Comparison of ENCODE assay signal across 15 mouse cellular contexts in the genomic region with DNA sequence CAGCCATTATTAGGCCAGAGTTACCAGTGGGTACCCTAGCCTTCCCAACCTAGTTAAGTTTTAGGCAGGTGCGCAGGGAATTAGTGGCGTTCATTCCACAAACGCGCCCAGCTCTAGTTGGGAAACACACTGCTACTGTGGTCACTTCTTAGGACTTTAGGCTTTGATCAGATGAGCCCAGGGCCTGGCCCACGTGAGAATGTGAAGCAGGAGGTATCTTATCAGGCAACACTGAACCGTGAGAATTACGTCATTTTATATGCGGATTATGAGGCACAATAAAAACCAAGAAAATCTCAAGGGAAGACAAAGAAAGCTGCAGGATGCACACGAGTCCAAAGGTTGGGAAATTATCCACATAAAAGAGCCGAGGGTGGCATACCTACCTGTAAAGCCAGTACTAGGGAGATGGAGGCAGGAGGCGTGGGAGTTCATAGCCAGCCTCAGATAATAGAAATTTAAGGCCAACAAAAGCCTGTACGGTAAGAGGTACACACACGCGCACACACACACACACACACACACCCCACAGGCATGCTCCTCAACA. TPM values are rescaled to one million over a fixed set of nuclear protein-coding genes. Genes with fewer than 3 reads are reported as not detected.
DNase-seq lines count a peak whose midpoint lies in the region; ATAC-seq and TF ChIP-seq lines count a peak whose summit lies in the region.
"Had no signal": no experiment of that assay in that cellular context is flagged by ENCODE, and none has a peak within 500 bp of the region (broad histone marks: within the 10 kb centered on the region; RNA-seq: fewer than 3 reads in every experiment).

No protein-coding gene starts in this region.

- 89% methylated on average over 14 of the region's 14 CpGs for WGBS in hindbrain, embryonic 10.5 days
- 79% methylated on average over 14 of the region's 14 CpGs for WGBS in hindbrain, embryonic 14.5 days
- 72% methylated on average over 14 of the region's 14 CpGs for WGBS in forebrain, postnatal 0 days
- 73% methylated on average over 14 of the region's 14 CpGs for WGBS in midbrain, embryonic 13.5 days

- peak overlapping the region; percentile 81 for H3K27ac ChIP-seq in hindbrain, embryonic 10.5 days
- no peak overlapping the region for H3K27ac ChIP-seq in hindbrain, embryonic 14.5 days
- no peak overlapping the region for H3K27ac ChIP-seq in MEL (ENCODE audit: control insufficient read depth, low read depth, low read length)
- H3K27ac ChIP-seq in forebrain, postnatal 0 days (ENCODE audit: low read depth, low read length): 0 out of 2 replicates have a peak overlapping the region, but pooled peaks have one; percentile 42
- H3K27ac ChIP-seq in midbrain, embryonic 13.5 days: peak overlapping the region; percentile 12; the same call in 1 of the 2 replicates
- H3K27ac ChIP-seq: heart, embryonic 15.5 days; hindbrain, embryonic 15.5 days; limb, embryonic 13.5 days had no signal

- TF ChIP-seq EP300 in MEL (IDR thresholded peaks at IDR 0.05; ENCODE audit: low read depth in 1 of 2, low read length in 2 of 2): no peak

- ATAC-seq in hindbrain, embryonic 14.5 days (ENCODE audit: low FRiP score): no peak
- no peak for ATAC-seq in forebrain, postnatal 0 days
- ATAC-seq in midbrain, embryonic 13.5 days: no peak
- no peak for ATAC-seq in activated CD4-positive, CD25-positive, alpha-beta regulatory T cell, adult 4 months

- H3K4me3 ChIP-seq in hindbrain, embryonic 10.5 days: no peak overlapping the region
- no peak overlapping the region for H3K4me3 ChIP-seq in hindbrain, embryonic 14.5 days (replicated peaks; ENCODE audit: low read length)
- no peak overlapping the region for H3K4me3 ChIP-seq in MEL (ENCODE audit: control insufficient read depth in 1 of 2, insufficient read depth in 1 of 2, low read depth in 2 of 2, low read length in 2 of 2)
- H3K4me3 ChIP-seq in forebrain, postnatal 0 days (ENCODE audit: low read depth, low read length): no peak overlapping the region
- H3K4me3 ChIP-seq in midbrain, embryonic 13.5 days (replicated peaks): no peak overlapping the region
- H3K4me3 ChIP-seq: heart, embryonic 15.5 days; hindbrain, embryonic 15.5 days; limb, embryonic 13.5 days; myocyte had no signal

- TF ChIP-seq POLR2A in MEL (IDR thresholded peaks at IDR 0.05; ENCODE audit: control insufficient read depth in 1 of 2, insufficient read depth in 1 of 2, low read depth in 1 of 2, low read length in 2 of 2, poor library complexity in 1 of 2): no peak

- no peaks in the 10 kb centered on the region for H3K9me3 ChIP-seq in hindbrain, embryonic 10.5 days
- no peaks in the 10 kb centered on the region for H3K9me3 ChIP-seq in hindbrain, embryonic 14.5 days (ENCODE audit: control insufficient read depth, low read length)
- H3K9me3 ChIP-seq in MEL (replicated peaks; ENCODE audit: insufficient read depth, low read length): no peaks in the 10 kb centered on the region
- H3K9me3 ChIP-seq in forebrain, postnatal 0 days (ENCODE audit: low read length): no peaks in the 10 kb centered on the region
- H3K9me3 ChIP-seq in midbrain, embryonic 13.5 days: no peaks in the 10 kb centered on the region
- H3K9me3 ChIP-seq: heart, embryonic 15.5 days; hindbrain, embryonic 15.5 days; limb, embryonic 13.5 days had no signal

- TF ChIP-seq CTCF in MEL (IDR thresholded peaks at IDR 0.05 in 2 of 3, conservative IDR thresholded peaks at IDR 0.05 in 1 of 3; ENCODE audit: control insufficient read depth in 1 of 3, insufficient read depth in 1 of 3, low read depth in 2 of 3, low read length in 3 of 3, poor library complexity in 1 of 3, severe bottlenecking in 1 of 3): no peak
- no peak for TF ChIP-seq CTCF in forebrain, postnatal 0 days (IDR thresholded peaks at IDR 0.05; ENCODE audit: low read depth)

- DNase-seq in hindbrain, embryonic 10.5 days (ENCODE audit: low spot score): no peak
- DNase-seq in hindbrain, embryonic 14.5 days (ENCODE audit: low spot score): no peak
- DNase-seq in MEL (ENCODE audit: low read depth, low spot score): no peak
- DNase-seq in forebrain, postnatal 0 days: no peak
- no peak for DNase-seq in gastrocnemius, postnatal 25 days
- no peak for DNase-seq in ovary, postnatal 10 days (ENCODE audit: low spot score)
- DNase-seq: kidney, adult 9 months; lung, postnatal 4 days had no signal

- H3K36me3 ChIP-seq in hindbrain, embryonic 10.5 days: peaks cover 62% of the 10 kb centered on the region
- H3K36me3 ChIP-seq in hindbrain, embryonic 14.5 days (replicated peaks; ENCODE audit: control insufficient read depth, insufficient read depth): peaks cover 25% of the 10 kb centered on the region
- peaks cover 0 to 38% of the 10 kb centered on the region in 2 experiments; a peak in 2 of 4 replicates for H3K36me3 ChIP-seq in MEL (ENCODE audit: control insufficient read depth in 1 of 2, insufficient read depth in 2 of 2, low read length in 2 of 2)
- H3K36me3 ChIP-seq in forebrain, postnatal 0 days (ENCODE audit: insufficient read depth): peaks cover 8% of the 10 kb centered on the region
- peaks cover 23% of the 10 kb centered on the region for H3K36me3 ChIP-seq in midbrain, embryonic 13.5 days
- H3K36me3 ChIP-seq: heart, embryonic 15.5 days had no signal

- no peak overlapping the region for H3K4me2 ChIP-seq in hindbrain, embryonic 14.5 days (replicated peaks)
- no peak overlapping the region for H3K4me2 ChIP-seq in forebrain, postnatal 0 days (ENCODE audit: low read depth)
- no peak overlapping the region for H3K4me2 ChIP-seq in midbrain, embryonic 13.5 days (replicated peaks)
- H3K4me2 ChIP-seq: heart, embryonic 15.5 days; hindbrain, embryonic 15.5 days; limb, embryonic 13.5 days had no signal

- no peaks in the 10 kb centered on the region for H3K27me3 ChIP-seq in hindbrain, embryonic 10.5 days (ENCODE audit: insufficient read depth, poor library complexity, severe bottlenecking)
- no peaks in the 10 kb centered on the region for H3K27me3 ChIP-seq in hindbrain, embryonic 14.5 days (ENCODE audit: control insufficient read depth, insufficient read depth, low read length)
- no peaks in the 10 kb centered on the region for H3K27me3 ChIP-seq in MEL (ENCODE audit: control insufficient read depth in 1 of 2, insufficient read depth in 2 of 2, low read length in 2 of 2)
- no peaks in the 10 kb centered on the region for H3K27me3 ChIP-seq in forebrain, postnatal 0 days (ENCODE audit: insufficient read depth, low read length)
- no peaks in the 10 kb centered on the region for H3K27me3 ChIP-seq in midbrain, embryonic 13.5 days
- H3K27me3 ChIP-seq: CH12.LX; heart, embryonic 15.5 days; hindbrain, embryonic 15.5 days; limb, embryonic 13.5 days had no signal

- no peak for TF ChIP-seq RAD21 in MEL (IDR thresholded peaks at IDR 0.05; ENCODE audit: low read depth, low read length)

- peaks cover 79% of the 10 kb centered on the region for H3K4me1 ChIP-seq in hindbrain, embryonic 10.5 days (replicated peaks)
- peaks cover 28% of the 10 kb centered on the region for H3K4me1 ChIP-seq in hindbrain, embryonic 14.5 days (replicated peaks; ENCODE audit: control insufficient read depth, insufficient read depth, low read length)
- H3K4me1 ChIP-seq in MEL (ENCODE audit: control insufficient read depth in 1 of 2, insufficient read depth in 2 of 2, low read length in 2 of 2): peaks cover 12 to 54% of the 10 kb centered on the region in 2 experiments
- H3K4me1 ChIP-seq in forebrain, postnatal 0 days (ENCODE audit: insufficient read depth): peaks cover 8% of the 10 kb centered on the region; the same call in 1 of the 2 replicates
- H3K4me1 ChIP-seq in midbrain, embryonic 13.5 days (replicated peaks): peaks cover 60% of the 10 kb centered on the region

- H3K79me2 ChIP-seq in MEL (ENCODE audit: control insufficient read depth, insufficient read depth, low read length, poor library complexity): no peaks in the 10 kb centered on the region

- no peak overlapping the region for H3K9ac ChIP-seq in hindbrain, embryonic 14.5 days
- no peak overlapping the region for H3K9ac ChIP-seq in MEL (ENCODE audit: control insufficient read depth, low read depth, low read length, poor library complexity, severe bottlenecking)
- no peak overlapping the region for H3K9ac ChIP-seq in forebrain, postnatal 0 days
- no peak overlapping the region for H3K9ac ChIP-seq in midbrain, embryonic 13.5 days (replicated peaks)
- H3K9ac ChIP-seq: heart, embryonic 15.5 days; hindbrain, embryonic 15.5 days; limb, embryonic 13.5 days had no signal

RNA-seq across cellular contexts. Expression of gene Cotl1, which starts 29.3 kb away (rescaled TPM):
- 273 and 545 TPM in 2 replicates for polyA plus RNA-seq in hindbrain, embryonic 10.5 days (2016; fragmentation: Nextera tagmentation; extraction: Ambion mirVana)
- polyA plus RNA-seq in hindbrain, embryonic 14.5 days (2014; fragmentation: Nextera tagmentation; extraction: Ambion mirVana): 238 and 309 TPM in 2 replicates
- total RNA-seq in MEL (2012; rRNA removed): 60.5 and 70.3 TPM in 2 replicates
- polyA plus RNA-seq in MEL (2012; ENCODE audit: insufficient read depth in 1 of 2, insufficient read length in 2 of 2, low read depth in 1 of 2, low replicate concordance in 2 of 2, missing spikeins in 1 of 2): 100 to 1,000 TPM in 1 of 2 experiments, not detected in 1; 114 TPM
- total RNA-seq in forebrain, postnatal 0 days (2014; rRNA removed): 177 and 224 TPM in 2 replicates
- 134 and 156 TPM in 2 replicates for polyA plus RNA-seq in forebrain, postnatal 0 days (2015; fragmentation: Nextera tagmentation; extraction: Ambion mirVana)
- polyA plus RNA-seq in midbrain, embryonic 13.5 days (2015; fragmentation: Nextera tagmentation; extraction: Ambion mirVana): 79.8 and 105 TPM in 2 replicates
- 10 to 100 TPM in 1 of 2 experiments, 1 to 10 TPM in 1; 6.5 to 11.3 TPM for total RNA-seq in gastrocnemius, postnatal 25 days (2021)
- polyA plus RNA-seq in activated CD4-positive, CD25-positive, alpha-beta regulatory T cell, adult 4 months (2017; shearing (Covaris generic)): 100 to 1,000 TPM; 219 to 262 TPM

RNA-seq across cellular contexts. Expression of gene Tldc1, which starts 32.8 kb away (rescaled TPM):
- 12.6 and 15.3 TPM in 2 replicates for polyA plus RNA-seq in hindbrain, embryonic 10.5 days (2016; fragmentation: Nextera tagmentation; extraction: Ambion mirVana)
- polyA plus RNA-seq in hindbrain, embryonic 14.5 days (2014; fragmentation: Nextera tagmentation; extraction: Ambion mirVana): 6.5 and 7.4 TPM in 2 replicates
- 13.4 and 16.4 TPM in 2 replicates for total RNA-seq in MEL (2012; rRNA removed)
- 10 to 100 TPM in 1 of 2 experiments, not detected in 1; 16.1 TPM for polyA plus RNA-seq in MEL (2012; ENCODE audit: insufficient read depth in 1 of 2, insufficient read length in 2 of 2, low read depth in 1 of 2, low replicate concordance in 2 of 2, missing spikeins in 1 of 2)
- 21.0 and 21.1 TPM in 2 replicates for total RNA-seq in forebrain, postnatal 0 days (2014; rRNA removed)
- 6.8 and 9.4 TPM in 2 replicates for polyA plus RNA-seq in forebrain, postnatal 0 days (2015; fragmentation: Nextera tagmentation; extraction: Ambion mirVana)
- 10.9 and 11.0 TPM in 2 replicates for polyA plus RNA-seq in midbrain, embryonic 13.5 days (2015; fragmentation: Nextera tagmentation; extraction: Ambion mirVana)
- total RNA-seq in gastrocnemius, postnatal 25 days (2021): 1 to 10 TPM; 3.2 to 4.0 TPM
- 10 to 100 TPM in 1 of 2 experiments, 1 to 10 TPM in 1; 8.8 to 11.1 TPM for polyA plus RNA-seq in activated CD4-positive, CD25-positive, alpha-beta regulatory T cell, adult 4 months (2017; shearing (Covaris generic))

RNA-seq across cellular contexts. Expression of gene Klhl36, which starts 51.0 kb away (rescaled TPM):
- 10.7 and 11.9 TPM in 2 replicates for polyA plus RNA-seq in hindbrain, embryonic 10.5 days (2016; fragmentation: Nextera tagmentation; extraction: Ambion mirVana)
- 15.1 and 19.1 TPM in 2 replicates for polyA plus RNA-seq in hindbrain, embryonic 14.5 days (2014; fragmentation: Nextera tagmentation; extraction: Ambion mirVana)
- 4.5 and 4.6 TPM in 2 replicates for total RNA-seq in MEL (2012; rRNA removed)
- polyA plus RNA-seq in MEL (2012; ENCODE audit: insufficient read depth in 1 of 2, insufficient read length in 2 of 2, low read depth in 1 of 2, low replicate concordance in 2 of 2, missing spikeins in 1 of 2): 1 to 10 TPM in 1 of 2 experiments, not detected in 1; 6.6 TPM
- total RNA-seq in forebrain, postnatal 0 days (2014; rRNA removed): 18.7 and 23.0 TPM in 2 replicates
- polyA plus RNA-seq in forebrain, postnatal 0 days (2015; fragmentation: Nextera tagmentation; extraction: Ambion mirVana): 18.0 and 20.3 TPM in 2 replicates
- 12.7 and 13.0 TPM in 2 replicates for polyA plus RNA-seq in midbrain, embryonic 13.5 days (2015; fragmentation: Nextera tagmentation; extraction: Ambion mirVana)
- 1 to 10 TPM; 1.3 to 1.4 TPM for total RNA-seq in gastrocnemius, postnatal 25 days (2021)
- 1 to 10 TPM; 5.6 to 8.1 TPM for polyA plus RNA-seq in activated CD4-positive, CD25-positive, alpha-beta regulatory T cell, adult 4 months (2017; shearing (Covaris generic))

Comparison
In these comparisons a context has a peak if more than half of its experiments do, and no peak if none do; other contexts are left out.
1. H3K27ac ChIP-seq: peak in hindbrain, embryonic 10.5 days (single experiment), forebrain, postnatal 0 days (single experiment) and midbrain, embryonic 13.5 days (single experiment); none in hindbrain, embryonic 14.5 days (single experiment) and MEL (single experiment).